Mouse (Mus musculus): Measurements from ENCODE around the gene Bbs7. TPM values are rescaled to one million over a fixed set of nuclear protein-coding genes. Genes with fewer than 3 reads are reported as not detected.

The Bbs7 gene
- polyA plus RNA-seq, 1 experiment from 2014 or later: 15.1 TPM

Other genes starting within 250 kb of the Bbs7 start
- 540 and 661 TPM in 2 replicates for gene Anxa5, start 137.6 kb downstream of the Bbs7 start, polyA plus RNA-seq (2015; fragmentation: Nextera tagmentation; extraction: Ambion mirVana)
- gene 1810062G17Rik, start 137.5 kb downstream of the Bbs7 start, polyA plus RNA-seq (2015; fragmentation: Nextera tagmentation; extraction: Ambion mirVana): 2.2 and 2.4 TPM in 2 replicates
- gene Gm11549, start 91.7 kb downstream of the Bbs7 start, polyA plus RNA-seq (2015; fragmentation: Nextera tagmentation; extraction: Ambion mirVana): 0.06 TPM in 1 of 2 replicates, not detected in the other
- 52.3 and 55.8 TPM in 2 replicates for gene Exosc9, start 60.9 kb downstream of the Bbs7 start, polyA plus RNA-seq (2015; fragmentation: Nextera tagmentation; extraction: Ambion mirVana)
- 130 and 132 TPM in 2 replicates for gene Ccna2, start 41.3 kb downstream of the Bbs7 start, polyA plus RNA-seq (2015; fragmentation: Nextera tagmentation; extraction: Ambion mirVana)
- 2.2 and 2.5 TPM in 2 replicates for gene Trpc3, start 76.7 kb upstream of the Bbs7 start, polyA plus RNA-seq (2015; fragmentation: Nextera tagmentation; extraction: Ambion mirVana)
- 48.7 and 52.1 TPM in 2 replicates for gene 4932438A13Rik, start 249.6 kb upstream of the Bbs7 start, polyA plus RNA-seq (2015; fragmentation: Nextera tagmentation; extraction: Ambion mirVana)